Mouse (Mus musculus) gastrocnemius, postnatal 36 days (tissue): ENCODE data around the gene Rpl29. TPM values are rescaled to one million over a fixed set of nuclear protein-coding genes. Genes with fewer than 3 reads are reported as not detected.

ENCODE experiments used
- DNase-seq, 2 experiments: peaks; one replicate each; pipeline ENCODE4 v3.0.0; 2022
- intact Hi-C: fragments of 180-260 bp; cut with DNase I; formaldehyde crosslinking; loops from one replicate; pipeline ENCODE4 v1.15.1; 2025
- total RNA-seq, 2 experiments: library from RNA; stranded (reverse); gene quantifications; 2 replicates each; pipeline ENCODE4 v1.2.3; 2021

The Rpl29 gene
- total RNA-seq, 2 experiments from 2014 or later = 218 to 266 TPM

DNA sequence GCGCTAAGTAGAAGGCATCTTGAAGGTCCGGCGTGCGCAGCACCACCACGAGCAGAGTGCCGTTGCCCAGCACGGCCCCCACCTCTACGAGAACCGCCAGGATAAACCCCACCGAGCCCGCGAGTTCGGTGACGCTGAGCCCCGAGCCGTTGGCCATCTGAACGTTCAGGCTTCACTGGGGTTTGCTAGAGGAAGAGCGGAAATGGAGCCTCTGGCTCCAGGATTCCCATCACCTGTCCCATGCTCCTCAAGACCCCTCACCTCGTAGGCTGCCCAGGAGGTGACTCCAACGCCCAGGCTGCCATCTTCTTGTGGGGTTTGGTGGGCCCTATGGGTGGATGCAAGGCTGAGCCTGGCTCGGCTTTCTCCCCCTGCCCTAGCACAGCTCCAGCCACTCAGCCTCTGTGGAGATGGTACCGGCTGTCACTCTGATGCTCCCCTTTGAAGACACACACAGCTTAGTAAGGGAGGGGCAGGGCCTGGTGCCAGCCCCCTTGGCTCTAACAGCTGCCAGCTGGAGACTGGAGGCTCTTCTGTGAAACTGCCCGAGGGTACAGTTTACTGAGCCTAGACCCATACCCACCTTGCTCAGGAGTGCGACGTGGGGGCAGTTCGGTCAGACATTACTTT is 36.4 kb downstream of the Rpl29 start, which contains the start of gene Gpr62:
TSS of gene Gpr62 (minus strand) at position 368 of the 630 bp plus-strand sequence.
- intact Hi-C loops = no loop called here
- DNase-seq = peak in 1 of 2 experiments; percentile 3

DNA sequence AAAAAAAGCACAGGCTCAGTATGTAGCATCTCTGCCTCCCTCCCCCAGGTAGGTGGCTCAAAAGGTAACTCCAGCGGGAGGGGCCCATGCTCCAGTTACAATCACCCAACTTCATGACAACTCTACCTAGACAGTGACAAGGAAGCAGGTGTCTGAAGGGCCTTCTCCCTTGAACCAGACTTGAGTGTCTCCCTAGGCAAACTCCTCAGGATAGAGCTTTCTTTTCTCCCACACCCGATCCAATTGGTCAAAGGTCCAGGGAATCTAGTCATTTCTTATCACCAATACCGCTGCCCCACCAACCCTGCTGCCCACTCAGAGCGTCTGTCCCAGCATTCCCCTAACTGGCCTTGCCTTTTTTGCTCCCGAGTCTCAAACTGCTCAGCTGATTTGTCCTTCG is 37.5 kb downstream of the Rpl29 start:
- DNase-seq = no peak
- intact Hi-C loops = no loop called here

DNA sequence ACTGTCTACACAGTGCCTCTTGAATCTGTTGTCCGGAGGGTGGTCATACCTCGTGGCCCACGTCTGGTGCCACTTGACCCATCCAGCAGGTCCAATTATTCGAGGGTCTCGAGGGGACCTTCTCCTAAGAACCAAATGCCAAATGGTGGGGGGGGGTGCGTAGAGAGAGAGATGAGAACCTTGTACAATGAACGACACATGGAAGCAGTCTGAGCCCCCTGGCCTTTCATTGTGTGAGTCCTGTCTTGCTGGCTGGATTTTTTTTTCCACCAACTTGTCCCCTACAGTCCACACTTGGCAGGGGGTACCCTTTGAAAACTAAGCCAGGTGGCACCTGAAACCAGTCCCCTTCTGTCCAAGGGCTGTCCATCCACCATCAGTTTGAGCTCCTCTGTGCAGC is 38.5 kb downstream of the Rpl29 start:
- intact Hi-C loops = no loop called here

DNA sequence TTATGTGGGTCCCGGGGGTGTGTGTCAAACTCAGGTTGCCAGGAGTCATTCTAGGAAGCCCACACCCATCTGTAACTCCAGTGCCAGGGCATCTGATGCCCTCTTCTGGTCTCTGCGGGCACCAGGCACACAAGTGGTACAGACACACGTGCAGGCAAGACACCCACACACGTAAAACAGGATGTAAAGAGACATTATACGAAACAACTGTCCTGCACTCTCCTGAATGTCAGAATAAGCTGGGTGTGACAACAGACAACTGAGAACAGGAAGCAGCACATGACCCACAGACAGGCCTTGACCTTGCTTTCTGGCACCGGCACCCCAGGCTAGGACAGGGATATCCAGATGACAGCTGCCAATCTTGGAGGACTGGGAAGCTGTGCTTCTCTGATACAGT is 40.1 kb downstream of the Rpl29 start:
- intact Hi-C loops = no loop called here
- DNase-seq = peak in 1 of 2 experiments; percentile 4

More for the DNA sequence above, 38.5 kb downstream of the Rpl29 start:
- DNase-seq = no peak

DNA sequence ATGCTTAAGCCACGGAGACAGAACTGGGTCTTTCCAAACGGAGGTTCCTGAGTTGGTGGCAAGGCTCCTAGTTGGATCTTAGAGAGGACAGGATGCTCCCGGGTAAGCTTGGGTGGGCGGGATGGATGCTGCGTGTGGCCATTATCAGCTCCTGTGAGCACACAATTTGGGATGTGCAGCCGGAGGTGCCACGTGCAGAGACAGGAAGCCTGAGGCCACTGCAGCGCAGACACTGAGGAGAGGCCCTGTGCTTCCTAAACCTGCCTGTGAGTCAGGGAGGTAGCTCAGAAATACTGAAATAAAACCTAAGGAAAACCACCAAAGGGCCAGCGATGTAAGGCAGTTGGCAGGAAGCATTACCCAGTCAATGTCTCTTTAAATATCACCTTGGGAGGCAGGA is 40.5 kb downstream of the Rpl29 start:
- DNase-seq = no peak
- intact Hi-C loops = no loop called here

DNA sequence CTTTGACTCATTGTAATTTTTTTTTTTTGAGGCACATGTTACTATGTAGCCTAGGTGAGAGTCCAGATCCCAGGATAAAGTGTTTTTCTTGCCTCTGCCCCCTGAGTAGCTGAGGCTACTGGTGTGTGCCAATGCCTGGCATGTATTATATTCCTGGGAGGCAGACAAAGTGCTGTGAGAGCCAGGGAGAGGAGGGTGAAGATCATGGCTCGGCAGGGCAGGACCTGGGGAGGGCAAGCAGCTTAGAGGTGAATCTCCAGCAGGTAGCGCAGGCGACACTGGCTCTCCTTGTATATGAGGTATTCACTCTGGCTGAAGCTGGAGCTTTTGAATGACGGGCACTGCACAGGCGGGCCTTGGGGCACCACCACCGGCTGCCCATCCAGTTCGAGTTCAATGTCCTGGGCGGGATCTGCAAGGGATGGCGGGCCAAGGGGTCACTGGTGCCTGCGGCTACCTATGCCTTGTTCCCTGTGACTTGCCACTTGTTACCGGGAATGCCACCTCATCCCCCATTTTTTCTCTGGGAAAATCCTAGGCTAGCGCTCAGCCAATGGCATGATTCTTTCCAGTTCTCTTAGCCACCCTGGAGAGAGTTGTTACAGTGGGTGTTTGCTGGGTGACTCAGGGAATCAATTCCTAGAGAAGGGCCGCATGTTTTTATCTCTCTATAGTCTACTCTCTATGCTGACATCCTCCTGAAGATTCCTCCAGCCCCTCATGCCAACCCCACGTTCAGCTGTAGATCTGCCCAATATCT is 41.9 kb downstream of the Rpl29 start:
- peak in 1 of 2 experiments; percentile 5 for DNase-seq

DNA sequence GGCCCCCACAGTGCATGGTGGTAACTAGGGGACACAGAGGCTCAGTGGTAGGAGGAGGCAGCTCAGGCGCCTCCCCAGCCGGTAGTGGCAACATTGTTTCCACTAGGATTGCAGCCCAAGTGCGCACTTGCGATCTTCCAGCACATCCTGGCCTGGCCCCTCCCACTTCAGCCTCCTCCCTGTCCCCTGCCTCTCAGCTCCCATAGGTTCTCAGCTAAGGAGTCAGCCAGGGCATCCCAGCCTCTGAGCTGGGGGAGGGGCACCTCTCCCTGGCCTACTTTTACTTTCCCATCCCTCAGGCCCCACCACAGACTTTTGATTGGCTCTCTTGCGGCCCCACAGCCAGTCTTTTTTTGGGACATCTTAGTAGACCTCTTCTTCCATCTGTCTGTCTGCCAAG is 42.6 kb downstream of the Rpl29 start:
- DNase-seq = peak in 1 of 2 experiments; percentile 66
- intact Hi-C loops = no loop called here

More for the DNA sequence above, 41.9 kb downstream of the Rpl29 start:
- intact Hi-C loops = no loop called here

DNA sequence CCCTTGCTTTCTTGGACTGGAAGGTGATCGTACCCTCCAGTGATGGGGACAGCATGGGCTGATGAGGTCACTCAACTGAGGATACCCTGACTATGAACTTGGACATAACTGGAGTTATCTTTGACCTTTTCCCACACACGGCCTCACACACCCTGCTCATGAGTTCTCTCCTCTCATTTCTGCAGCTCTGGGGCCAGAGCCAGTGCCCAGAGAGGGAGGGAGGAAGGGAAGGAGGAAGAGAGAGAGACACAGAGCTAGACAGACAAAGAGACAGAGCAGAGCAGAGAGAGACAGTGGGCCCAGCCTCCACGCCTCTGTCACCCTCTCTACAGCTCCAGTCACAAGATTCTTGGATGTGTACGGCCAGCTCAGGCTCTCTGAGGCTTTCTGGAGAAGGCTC is 43.1 kb downstream of the Rpl29 start:
- intact Hi-C loops = no loop called here

DNA sequence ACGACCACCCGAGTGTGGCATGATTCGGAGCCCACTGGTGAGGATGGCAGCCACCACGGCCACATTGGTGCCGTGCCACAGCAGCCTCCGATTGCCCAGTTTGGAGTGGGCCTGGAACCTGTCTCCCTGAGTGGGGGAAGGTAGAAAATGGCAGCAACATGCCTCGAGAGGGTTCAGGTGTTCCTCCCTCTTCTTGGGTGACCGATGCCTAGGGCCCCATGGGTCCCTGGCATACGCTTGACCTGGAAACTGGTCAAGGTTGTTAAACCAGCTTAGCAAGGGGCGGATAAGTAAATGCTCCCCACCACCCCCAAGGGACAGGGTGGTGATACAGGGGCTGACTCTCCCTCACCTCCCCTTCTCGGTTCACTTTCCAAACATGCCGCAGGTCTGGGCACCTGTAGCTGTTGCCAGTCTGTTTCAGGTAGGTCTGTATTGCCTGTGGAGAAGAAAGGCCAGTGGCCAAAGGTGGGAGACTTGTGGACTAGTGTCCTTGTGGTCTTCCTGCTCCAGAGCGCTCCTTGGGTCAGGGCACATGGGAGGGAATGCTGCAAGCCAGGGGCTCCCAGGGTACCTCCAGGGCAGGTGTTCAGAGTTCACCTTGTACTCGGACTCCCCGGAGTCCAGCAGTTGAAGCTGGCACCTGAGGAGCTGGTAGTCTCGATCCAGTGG is 44.0 kb downstream of the Rpl29 start:
- peak; percentile 9 to 23 for DNase-seq

More for the DNA sequence above, 43.1 kb downstream of the Rpl29 start:
- DNase-seq = peak in 1 of 2 experiments; percentile 5

DNA sequence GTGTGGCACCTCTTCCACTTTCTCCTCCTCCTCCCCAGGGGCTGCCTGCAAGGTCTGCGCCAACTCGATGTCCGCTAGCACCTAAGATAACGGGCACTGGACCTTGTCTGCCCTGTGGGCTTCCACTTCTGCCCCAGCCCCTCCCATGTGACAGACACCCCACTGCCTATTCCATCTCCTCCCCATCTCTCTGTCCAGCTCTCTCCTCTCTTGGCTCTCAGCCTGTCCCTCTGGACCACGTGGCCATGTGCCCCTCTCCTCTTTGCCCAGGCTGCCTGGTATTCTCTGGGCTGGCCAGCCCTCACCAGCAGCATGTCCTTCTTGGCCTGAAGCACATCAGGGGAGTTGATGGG is 44.5 kb downstream of the Rpl29 start:
- DNase-seq = peak; percentile 5 to 15
- intact Hi-C loops = no loop called here

More for the DNA sequence above, 44.0 kb downstream of the Rpl29 start:
- intact Hi-C loops = no loop called here

DNA sequence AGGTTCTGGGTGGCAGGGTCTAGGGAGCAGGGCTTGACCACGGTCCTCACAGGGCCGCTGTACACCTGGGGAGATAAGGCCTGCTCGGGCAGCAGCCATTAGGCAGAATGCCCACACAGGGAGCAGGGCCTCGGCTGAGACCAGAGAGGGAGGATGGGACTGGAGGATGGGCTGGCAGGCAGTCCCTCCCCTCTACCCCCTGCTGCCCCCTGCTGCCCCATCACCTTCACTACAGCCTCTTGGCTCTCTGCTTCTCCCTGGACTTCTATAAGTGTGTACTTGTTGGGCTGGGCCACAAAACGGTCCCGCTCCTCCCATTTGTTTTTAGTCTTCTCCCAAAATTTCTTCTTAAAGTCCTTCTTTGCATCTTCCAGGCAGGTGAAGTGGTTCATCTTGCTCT is 45.2 kb downstream of the Rpl29 start:
- DNase-seq = peak; percentile 58 to 64
- intact Hi-C loops = no loop called here

DNA sequence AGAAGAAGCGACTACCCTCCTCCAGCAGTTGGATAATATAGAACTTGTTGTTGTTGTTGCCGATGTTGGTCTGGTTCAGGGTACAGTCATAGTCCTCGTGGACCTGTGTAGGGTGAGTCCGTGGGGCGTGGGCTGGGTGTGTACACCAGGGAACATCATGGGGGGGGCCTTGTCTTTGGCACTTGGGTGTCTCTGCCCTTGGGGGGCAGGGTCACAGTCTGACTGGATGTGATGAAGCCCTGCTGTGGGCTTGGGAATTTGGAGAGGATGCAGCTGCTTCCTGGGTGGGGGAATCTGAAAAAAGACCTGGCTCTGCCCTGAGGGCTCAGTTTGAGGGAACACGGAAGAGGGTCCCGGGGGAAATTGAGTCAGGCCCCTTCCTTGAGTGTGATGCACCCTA is 45.8 kb downstream of the Rpl29 start:
- intact Hi-C loops = loop anchor here (5.0 kb wide), 2 partner anchors 108 to 173 kb away; partner anchors contain the start of gene Dusp7
- DNase-seq = peak; percentile 22 to 23

DNA sequence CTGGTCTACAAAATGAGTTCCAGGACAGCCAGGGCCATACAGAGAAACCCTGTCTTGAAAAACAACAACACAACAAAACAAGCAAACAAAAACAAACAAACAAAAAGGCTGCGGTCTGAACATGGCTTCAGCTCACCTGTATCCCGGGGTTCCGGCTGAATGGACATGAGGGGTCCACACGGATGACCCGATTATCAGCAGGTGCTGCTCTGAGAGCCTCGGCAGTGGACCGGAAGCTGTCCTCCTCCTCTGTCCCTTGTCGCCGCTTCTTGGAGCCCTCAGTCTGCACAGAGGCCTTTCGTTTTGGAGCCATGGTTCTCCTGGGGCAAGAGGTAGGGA is 46.4 kb downstream of the Rpl29 start, which contains the start of gene Rrp9:
TSS of gene Rrp9 (plus strand) at position 301 of the 339 bp plus-strand sequence.
- peak in 1 of 2 experiments; percentile 6 for DNase-seq
- intact Hi-C loops = loop anchor here (2.0 to 5.0 kb wide), 4 partner anchors 27 to 187 kb away; partner anchors contain the start of gene Dusp7

DNA sequence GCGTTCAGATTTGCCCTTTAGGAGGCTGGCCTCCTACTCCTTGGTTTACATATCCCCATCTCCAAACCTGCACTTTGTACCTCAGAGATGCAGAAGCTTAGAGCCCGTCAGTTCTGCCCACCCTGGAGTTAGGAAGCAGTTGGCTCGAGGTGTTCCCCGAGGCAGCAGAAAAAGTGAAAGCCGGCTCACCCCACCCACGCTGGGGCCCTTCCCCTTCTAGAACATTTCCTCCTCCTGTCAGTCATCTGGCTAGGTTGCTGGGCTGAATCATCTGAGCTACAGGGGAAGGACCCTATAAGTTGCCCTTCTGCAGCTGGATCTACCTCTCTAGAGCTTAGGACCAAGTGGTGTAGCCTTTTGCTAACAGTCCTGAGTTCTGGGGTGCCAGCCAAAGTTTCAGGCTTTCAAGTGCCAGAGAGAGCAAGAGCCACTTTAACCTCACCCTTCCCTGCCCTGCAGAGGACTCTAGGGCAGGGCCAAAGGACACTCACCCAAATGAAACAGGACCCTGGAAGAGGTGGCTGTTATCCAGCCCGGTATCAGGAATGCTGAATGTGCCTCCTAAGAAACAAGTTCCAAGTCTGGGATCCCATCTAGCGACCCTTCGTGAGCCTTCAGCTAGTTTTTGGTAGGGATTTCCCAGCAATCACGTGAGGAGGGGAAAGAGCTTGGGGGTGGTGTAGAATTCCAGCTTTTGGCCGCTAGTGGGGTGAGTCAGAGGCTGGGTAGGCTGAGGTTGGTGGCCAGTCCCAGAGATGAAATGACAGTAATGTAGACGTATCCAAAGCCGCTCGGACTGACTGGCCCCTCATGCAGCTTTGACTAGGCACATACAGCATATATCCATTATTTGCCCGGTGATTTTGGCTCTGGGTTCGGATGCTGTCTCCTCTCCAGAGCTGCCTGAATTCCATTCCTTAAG is 47.0 kb downstream of the Rpl29 start:
- peak; percentile 64 to 72 for DNase-seq
- intact Hi-C loops = loop anchor here (2.0 to 5.0 kb wide), 4 partner anchors 27 to 187 kb away; partner anchors contain the start of gene Dusp7

DNA sequence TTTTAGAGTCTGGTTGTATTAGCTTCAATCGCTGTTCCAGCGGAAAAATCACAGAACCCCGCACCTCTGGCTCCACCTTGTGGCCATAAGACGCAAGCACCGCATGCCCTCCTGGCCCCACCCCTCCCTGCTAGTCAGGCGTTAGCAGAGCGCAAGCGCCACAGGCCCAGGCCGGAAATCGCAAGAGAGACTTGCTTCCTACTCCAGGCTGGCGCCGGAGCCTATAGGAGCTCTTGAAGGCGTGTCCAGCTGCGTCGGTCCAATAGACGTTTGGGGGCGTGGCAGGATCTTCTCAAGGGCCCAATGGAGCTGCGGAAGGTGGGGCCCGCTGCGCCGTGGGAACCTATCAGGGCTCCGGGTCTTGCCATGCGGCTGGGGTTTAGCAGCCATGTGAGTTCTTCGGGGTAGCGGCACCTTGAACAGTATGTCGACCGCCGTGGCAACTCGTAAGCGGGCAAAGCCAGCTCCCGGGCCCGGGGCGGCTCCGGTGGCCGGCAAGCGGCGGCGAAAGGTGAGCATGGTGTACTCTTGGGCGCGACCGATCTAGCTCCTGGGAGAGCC is 47.8 kb downstream of the Rpl29 start, which contains the start of gene Parp3:
TSS of gene Parp3 (minus strand) at position 26 of the 561 bp plus-strand sequence.
- intact Hi-C loops = loop anchor here (2.0 to 5.0 kb wide), 4 partner anchors 28 to 188 kb away; partner anchors contain the start of gene Dusp7

DNA sequence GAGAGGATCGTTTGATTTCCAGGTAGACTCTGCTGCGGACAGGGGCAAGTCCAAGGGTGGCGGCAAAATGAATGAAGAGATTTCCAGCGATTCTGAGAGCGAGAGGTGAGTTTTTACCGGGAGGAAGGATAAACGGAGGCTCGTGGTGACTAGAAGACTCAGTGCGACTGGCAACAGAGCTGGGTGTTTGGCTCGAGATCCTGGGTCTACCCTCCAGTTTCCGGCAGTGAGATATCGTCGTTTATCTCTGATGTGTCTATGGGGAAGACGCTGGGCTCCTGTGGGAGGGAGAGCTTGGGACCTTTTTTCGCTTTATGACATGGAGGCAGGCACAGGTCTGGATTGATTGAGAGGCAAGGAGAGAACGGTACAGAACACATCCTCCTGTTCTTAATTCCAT is 48.4 kb downstream of the Rpl29 start:
- peak; percentile 5 to 12 for DNase-seq
- intact Hi-C loops = loop anchor here (2.0 to 5.0 kb wide), 4 partner anchors 29 to 189 kb away; partner anchors contain the start of gene Dusp7

More for the DNA sequence above, 47.8 kb downstream of the Rpl29 start, which contains the start of gene Parp3:
- peak; percentile 98 for DNase-seq

DNA sequence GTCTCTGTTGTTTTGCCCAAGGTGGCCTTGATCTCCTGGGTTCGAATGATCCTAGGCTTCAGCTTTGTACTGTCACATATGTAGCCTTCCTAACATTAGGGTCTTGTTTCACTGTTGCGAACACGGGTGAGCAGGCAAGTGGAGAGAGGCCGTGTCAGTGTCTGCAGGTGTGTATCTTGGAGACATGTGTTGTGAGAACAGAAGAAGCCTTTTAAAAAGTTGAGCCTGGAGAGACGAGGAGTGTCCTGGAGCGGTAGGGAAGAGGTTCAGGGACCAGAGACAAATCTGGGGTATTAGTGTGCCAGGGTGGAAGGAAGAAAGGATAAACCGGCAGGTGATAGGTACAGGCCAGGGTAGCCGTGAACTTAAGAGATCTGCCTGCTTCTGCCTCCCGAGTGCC is 48.8 kb downstream of the Rpl29 start:
- peak in 1 of 2 experiments; percentile 1 for DNase-seq
- intact Hi-C loops = loop anchor here (5.0 kb wide), 2 partner anchors 111 to 176 kb away; partner anchors contain the start of gene Dusp7

DNA sequence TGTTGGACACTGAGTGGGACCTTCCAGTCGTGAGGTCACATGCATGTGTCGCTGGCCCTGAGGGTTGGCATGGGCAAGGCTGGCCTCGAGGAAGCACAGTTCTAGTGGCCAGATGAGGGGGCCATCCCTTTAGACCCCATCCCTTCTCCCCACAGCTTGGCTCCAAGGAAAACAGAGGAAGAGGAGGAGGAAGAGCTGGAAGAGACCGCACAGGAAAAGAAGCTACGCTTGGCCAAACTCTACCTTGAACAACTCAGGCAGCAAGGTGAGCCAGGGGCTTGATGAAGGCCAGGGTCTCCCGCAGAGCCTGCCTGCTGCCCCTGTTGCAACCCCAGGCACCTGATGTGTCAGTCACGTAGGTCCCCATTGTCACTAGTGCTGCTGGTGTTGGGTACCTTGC is 51.3 kb downstream of the Rpl29 start:
- DNase-seq = peak in 1 of 2 experiments; percentile 0

DNA sequence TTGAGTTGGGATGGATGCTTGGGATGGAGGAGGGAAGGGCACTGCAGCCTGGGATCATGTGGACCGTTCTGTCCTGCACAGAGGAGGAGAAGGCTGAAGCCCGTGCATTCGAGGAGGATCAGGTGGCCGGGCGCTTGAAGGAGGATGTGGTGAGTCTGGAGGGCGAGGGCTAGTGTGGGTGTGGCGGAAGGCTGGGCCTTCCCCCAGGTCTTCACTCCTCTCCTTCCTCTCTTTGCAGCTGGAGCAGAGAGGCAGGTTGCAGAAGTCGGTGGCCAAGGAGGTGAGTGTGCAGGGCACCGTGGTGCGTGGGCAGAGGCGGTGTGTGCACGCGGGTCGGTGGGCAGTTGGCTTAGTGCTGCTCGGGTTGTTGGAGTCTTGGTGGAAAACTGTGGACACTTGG is 51.8 kb downstream of the Rpl29 start:
- intact Hi-C loops = no loop called here
- peak in 1 of 2 experiments; percentile 3 for DNase-seq

More for the DNA sequence above, 51.3 kb downstream of the Rpl29 start:
- intact Hi-C loops = no loop called here
